Mouse (Mus musculus): ENCODE data around the gene Plcd1. TPM values are rescaled to one million over a fixed set of nuclear protein-coding genes. Genes with fewer than 3 reads are reported as not detected.

The Plcd1 gene
- total and polyA plus RNA-seq, 2 experiments = 0.37 to 0.93 TPM

- H3K27ac ChIP-seq (replicated peaks; ENCODE audit: insufficient read depth, low read depth, low read length) = no peak overlapping the region
- peaks cover 3% of the 10 kb centered on the region; the same call in 1 of the 2 replicates for H3K27me3 ChIP-seq (ENCODE audit: control insufficient read depth, insufficient read depth, low read length)
- H3K4me3 ChIP-seq (ENCODE audit: insufficient read depth, low read depth, low read length) = no peak overlapping the region
- no peaks in the 10 kb centered on the region for H3K4me1 ChIP-seq (ENCODE audit: control insufficient read depth, insufficient read depth, low read length)
- no peaks in the 10 kb centered on the region for H3K36me3 ChIP-seq (ENCODE audit: control insufficient read depth, insufficient read depth, low read length)
- no peak overlapping the region for H3K9ac ChIP-seq (ENCODE audit: low read depth, low read length)
- H3K79me2 ChIP-seq (ENCODE audit: control insufficient read depth, insufficient read depth, low read length) = no peaks in the 10 kb centered on the region
- 87% methylated on average over 13 of the region's 13 CpGs for WGBS
- DNase-seq (ENCODE audit: extremely low read depth, low read depth, low spot score) = no peak
- TF ChIP-seq POLR2A (IDR thresholded peaks at IDR 0.05; ENCODE audit: extremely low read depth, insufficient read depth, low read length) (no peak), CTCF (IDR thresholded peaks at IDR 0.05; ENCODE audit: low read depth, low read length) (no peak)
These were observed 1.3 kb upstream of the Plcd1 start for GRCm38 (mm10) chr9:119094462-119095109.

- no peaks in the 10 kb centered on the region for H3K79me2 ChIP-seq (ENCODE audit: control insufficient read depth, insufficient read depth, low read length)
- DNase-seq (ENCODE audit: extremely low read depth, low read depth, low spot score) = no peak
- H3K27ac ChIP-seq (replicated peaks; ENCODE audit: insufficient read depth, low read depth, low read length) = no peak overlapping the region
- no peaks in the 10 kb centered on the region; the same call in 1 of the 2 replicates for H3K4me1 ChIP-seq (ENCODE audit: control insufficient read depth, insufficient read depth, low read length)
- H3K9ac ChIP-seq (ENCODE audit: low read depth, low read length) = peak overlapping the region; percentile 55; the same call in 1 of the 2 replicates
- whole genome bisulfite sequencing = 7% methylated on average over 45 of the region's 45 CpGs
- H3K27me3 ChIP-seq (ENCODE audit: control insufficient read depth, insufficient read depth, low read length) = peaks cover 3% of the 10 kb centered on the region; the same call in 1 of the 2 replicates
- peak overlapping the region; percentile 67 for H3K4me3 ChIP-seq (ENCODE audit: insufficient read depth, low read depth, low read length)
- H3K36me3 ChIP-seq (ENCODE audit: control insufficient read depth, insufficient read depth, low read length) = no peaks in the 10 kb centered on the region
- TF ChIP-seq CTCF (IDR thresholded peaks at IDR 0.05; ENCODE audit: low read depth, low read length) (no peak), POLR2A (IDR thresholded peaks at IDR 0.05; ENCODE audit: extremely low read depth, insufficient read depth, low read length) (no peak)
These were observed 556 bp downstream of the Plcd1 start for GRCm38 (mm10) chr9:119092473-119093418.

- no peaks in the 10 kb centered on the region for H3K36me3 ChIP-seq (ENCODE audit: control insufficient read depth, insufficient read depth, low read length)
These were observed 1.6 kb downstream of the Plcd1 start for GRCm38 (mm10) chr9:119091581-119092310.

GRCm38 (mm10) chr9:119090462-119090861, 2.8 kb downstream of the Plcd1 start:
- Histone ChIP-seq H3K9ac (ENCODE audit: low read depth, low read length) (no peak overlapping the region), H3K27me3 (ENCODE audit: control insufficient read depth, insufficient read depth, low read length) (peaks cover 3% of the 10 kb centered on the region; the same call in 1 of the 2 replicates), H3K79me2 (ENCODE audit: control insufficient read depth, insufficient read depth, low read length) (no peaks in the 10 kb centered on the region), H3K4me3 (ENCODE audit: insufficient read depth, low read depth, low read length) (no peak overlapping the region), H3K36me3 (ENCODE audit: control insufficient read depth, insufficient read depth, low read length) (no peaks in the 10 kb centered on the region), H3K27ac (replicated peaks; ENCODE audit: insufficient read depth, low read depth, low read length) (no peak overlapping the region), H3K4me1 (ENCODE audit: control insufficient read depth, insufficient read depth, low read length) (no peaks in the 10 kb centered on the region; the same call in 1 of the 2 replicates)
- TF ChIP-seq POLR2A (IDR thresholded peaks at IDR 0.05; ENCODE audit: extremely low read depth, insufficient read depth, low read length) = no peak
- TF ChIP-seq CTCF (IDR thresholded peaks at IDR 0.05; ENCODE audit: low read depth, low read length) = no peak
- DNase-seq (ENCODE audit: extremely low read depth, low read depth, low spot score) = no peak
- WGBS = 97% methylated on average over 5 of the region's 5 CpGs

More at GRCm38 (mm10) chr9:119091581-119092310, 1.6 kb downstream of the Plcd1 start:
- H3K27ac ChIP-seq (replicated peaks; ENCODE audit: insufficient read depth, low read depth, low read length) = no peak overlapping the region
- WGBS = 75% methylated on average over 11 of the region's 12 CpGs
- no peak overlapping the region for H3K9ac ChIP-seq (ENCODE audit: low read depth, low read length)
- TF ChIP-seq POLR2A (IDR thresholded peaks at IDR 0.05; ENCODE audit: extremely low read depth, insufficient read depth, low read length) = no peak
- no peak for TF ChIP-seq CTCF (IDR thresholded peaks at IDR 0.05; ENCODE audit: low read depth, low read length)
- no peaks in the 10 kb centered on the region for H3K79me2 ChIP-seq (ENCODE audit: control insufficient read depth, insufficient read depth, low read length)
- peaks cover 3% of the 10 kb centered on the region; the same call in 1 of the 2 replicates for H3K27me3 ChIP-seq (ENCODE audit: control insufficient read depth, insufficient read depth, low read length)
- no peak for DNase-seq (ENCODE audit: extremely low read depth, low read depth, low spot score)
- no peaks in the 10 kb centered on the region; the same call in 1 of the 2 replicates for H3K4me1 ChIP-seq (ENCODE audit: control insufficient read depth, insufficient read depth, low read length)
- H3K4me3 ChIP-seq (ENCODE audit: insufficient read depth, low read depth, low read length) = no peak overlapping the region

GRCm38 (mm10) chr9:119089437-119089836, 3.9 kb downstream of the Plcd1 start:
- H3K4me1 ChIP-seq (ENCODE audit: control insufficient read depth, insufficient read depth, low read length) = no peaks in the 10 kb centered on the region; the same call in 1 of the 2 replicates
- no peaks in the 10 kb centered on the region for H3K36me3 ChIP-seq (ENCODE audit: control insufficient read depth, insufficient read depth, low read length)
- H3K27ac ChIP-seq (replicated peaks; ENCODE audit: insufficient read depth, low read depth, low read length) = no peak overlapping the region
- TF ChIP-seq CTCF (IDR thresholded peaks at IDR 0.05; ENCODE audit: low read depth, low read length) (no peak), POLR2A (IDR thresholded peaks at IDR 0.05; ENCODE audit: extremely low read depth, insufficient read depth, low read length) (no peak)
- no peak overlapping the region for H3K4me3 ChIP-seq (ENCODE audit: insufficient read depth, low read depth, low read length)
- no peak for DNase-seq (ENCODE audit: extremely low read depth, low read depth, low spot score)
- H3K79me2 ChIP-seq (ENCODE audit: control insufficient read depth, insufficient read depth, low read length) = no peaks in the 10 kb centered on the region
- no peak overlapping the region for H3K9ac ChIP-seq (ENCODE audit: low read depth, low read length)
- WGBS = 89% methylated on average over 7 of the region's 7 CpGs
- peaks cover 3% of the 10 kb centered on the region; the same call in 1 of the 2 replicates for H3K27me3 ChIP-seq (ENCODE audit: control insufficient read depth, insufficient read depth, low read length)

Measured in liver, adult 2 months (tissue).